Mouse (Mus musculus) forebrain, embryonic 10.5 days (tissue): ENCODE measurements around the gene Lbp. TPM values are rescaled to one million over a fixed set of nuclear protein-coding genes. Genes with fewer than 3 reads are reported as not detected.

Source experiments
- DNase-seq: peaks from one replicate; pipeline ENCODE4 v3.0.0-alpha.2; 2017; ENCODE audit warnings: low spot score; ENCODE audit errors: extremely low spot score
- H3K27ac ChIP-seq: fragments of 300-500 bp; sonication (generic); 2 replicates; pipeline ENCODE4 v1.5.1; 2016; ENCODE audit warnings: mild to moderate bottlenecking
- H3K27me3 ChIP-seq: fragments of 300-500 bp; sonication (generic); 2 replicates; pipeline ENCODE4 v1.6.1; 2016; ENCODE audit warnings: mild to moderate bottlenecking; ENCODE audit not compliant: poor library complexity, severe bottlenecking
- H3K36me3 ChIP-seq: fragments of 300-500 bp; sonication (generic); replicated peaks from 2 replicates; pipeline ENCODE4 v1.6.1; 2016; ENCODE audit warnings: mild to moderate bottlenecking, moderate library complexity
- H3K4me1 ChIP-seq: fragments of 300-500 bp; sonication (generic); 2 replicates; pipeline ENCODE4 v1.6.1; 2016
- H3K4me3 ChIP-seq: fragments of 300-500 bp; sonication (generic); 2 replicates; pipeline ENCODE4 v1.5.1; 2016; ENCODE audit warnings: mild to moderate bottlenecking, moderate library complexity
- H3K9me3 ChIP-seq: fragments of 300-500 bp; sonication (generic); 2 replicates; pipeline ENCODE4 v1.6.1; 2016; ENCODE audit warnings: mild to moderate bottlenecking, moderate library complexity
- WGBS: fragments of 180-500 bp; shearing (Covaris S2); methylation state at CpG from one replicate; pipeline ENCODE4 v1.1.7; 2016; 5-methylcytosine and 5-hydroxymethylcytosine counted together
- polyA plus RNA-seq: library from polyadenylated mRNA; unstranded; fragments of >200 nt; fragmentation: Nextera tagmentation; extraction: Ambion mirVana; gene quantifications from 2 replicates; pipeline ENCODE4 v1.2.1, GENCODE M21; 2016

The Lbp gene
- polyA plus RNA-seq, 1 experiment from 2014 or later: 2.0 TPM

- Histone ChIP-seq H3K9me3 (no peaks in the 10 kb centered on the region), H3K27ac (no peak overlapping the region), H3K36me3 (peaks cover 86% of the 10 kb centered on the region), H3K4me3 (no peak overlapping the region), H3K4me1 (peaks cover 15% of the 10 kb centered on the region), H3K27me3 (no peaks in the 10 kb centered on the region)
- no peak for DNase-seq
- 88% methylated on average over 7 of the region's 7 CpGs for WGBS
Measured at GRCm38 (mm10) chr2:158354348-158355114, 48.2 kb downstream of the Lbp start.

- Histone ChIP-seq H3K4me1 (peaks cover 22% of the 10 kb centered on the region), H3K27ac (no peak overlapping the region), H3K27me3 (no peaks in the 10 kb centered on the region), H3K36me3 (peaks cover 93% of the 10 kb centered on the region), H3K9me3 (no peaks in the 10 kb centered on the region), H3K4me3 (no peak overlapping the region)
- 87% methylated on average over 2 of the region's 2 CpGs for WGBS
- DNase-seq: no peak
Measured at GRCm38 (mm10) chr2:158355238-158355637, 48.9 kb downstream of the Lbp start.

GRCm38 (mm10) chr2:158356121-158356520 is 49.8 kb downstream of the Lbp start:
- DNase-seq: no peak

GRCm38 (mm10) chr2:158359757-158360620 is 53.7 kb downstream of the Lbp start:
- Histone ChIP-seq H3K9me3 (no peaks in the 10 kb centered on the region), H3K4me1 (peaks cover 26% of the 10 kb centered on the region), H3K36me3 (peaks cover 56% of the 10 kb centered on the region), H3K27me3 (no peaks in the 10 kb centered on the region), H3K4me3 (peak overlapping the region; percentile 88), H3K27ac (peak overlapping the region; percentile 95)
- no peak for DNase-seq
- 75% methylated on average over 12 of the region's 12 CpGs for WGBS

More at GRCm38 (mm10) chr2:158356121-158356520, 49.8 kb downstream of the Lbp start:
- Histone ChIP-seq H3K4me3 (no peak overlapping the region), H3K4me1 (peaks cover 26% of the 10 kb centered on the region), H3K27ac (no peak overlapping the region), H3K9me3 (no peaks in the 10 kb centered on the region), H3K36me3 (peaks cover 95% of the 10 kb centered on the region), H3K27me3 (no peaks in the 10 kb centered on the region)
- WGBS: 93% methylated on average over 5 of the region's 5 CpGs

GRCm38 (mm10) chr2:158360873-158361677 is 54.8 kb downstream of the Lbp start:
- H3K9me3 ChIP-seq: no peaks in the 10 kb centered on the region
- H3K4me3 ChIP-seq: peak overlapping the region; percentile 88
- H3K27me3 ChIP-seq: no peaks in the 10 kb centered on the region
- DNase-seq: peak; percentile 90
- under 1% methylated on average over 41 of the region's 41 CpGs for WGBS
- H3K36me3 ChIP-seq: peaks cover 45% of the 10 kb centered on the region
- H3K27ac ChIP-seq: peak overlapping the region; percentile 95
- H3K4me1 ChIP-seq: peaks cover 26% of the 10 kb centered on the region

- H3K27ac ChIP-seq: peak overlapping the region; percentile 95
- H3K36me3 ChIP-seq: peaks cover 38% of the 10 kb centered on the region
- no peaks in the 10 kb centered on the region for H3K27me3 ChIP-seq
- 36% methylated on average over 8 of the region's 8 CpGs for WGBS
- H3K9me3 ChIP-seq: no peaks in the 10 kb centered on the region
- H3K4me3 ChIP-seq: peak overlapping the region; percentile 88
- H3K4me1 ChIP-seq: peaks cover 26% of the 10 kb centered on the region
- DNase-seq: no peak
Measured at GRCm38 (mm10) chr2:158361678-158362320, 55.5 kb downstream of the Lbp start.

DNA sequence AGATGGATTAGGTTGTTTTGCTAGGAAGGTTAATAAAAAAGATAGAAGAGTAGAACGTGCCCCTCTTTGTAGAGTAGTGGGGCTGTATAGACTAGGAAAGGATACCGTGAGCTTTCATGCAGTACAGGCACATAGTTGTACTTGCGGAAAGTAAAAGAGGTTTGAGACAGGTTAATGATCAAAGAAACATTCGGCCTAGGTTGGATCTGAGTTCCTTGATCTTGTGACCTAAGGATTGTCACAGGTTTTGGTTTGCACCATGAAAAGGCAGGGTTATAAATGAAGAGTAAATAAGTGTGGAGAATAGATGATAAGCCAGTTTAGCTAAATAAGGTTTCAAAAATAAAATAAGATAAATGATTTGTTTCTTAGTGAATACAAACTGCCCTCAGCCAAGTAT is 57.9 kb downstream of the Lbp start:
- no peak for DNase-seq
- H3K4me3 ChIP-seq: no peak overlapping the region
- 89% methylated on average over 4 of the region's 4 CpGs for WGBS
- no peaks in the 10 kb centered on the region for H3K27me3 ChIP-seq
- H3K4me1 ChIP-seq: peaks cover 15% of the 10 kb centered on the region
- H3K9me3 ChIP-seq: no peaks in the 10 kb centered on the region
- peaks cover 14% of the 10 kb centered on the region for H3K36me3 ChIP-seq
- no peak overlapping the region for H3K27ac ChIP-seq

DNA sequence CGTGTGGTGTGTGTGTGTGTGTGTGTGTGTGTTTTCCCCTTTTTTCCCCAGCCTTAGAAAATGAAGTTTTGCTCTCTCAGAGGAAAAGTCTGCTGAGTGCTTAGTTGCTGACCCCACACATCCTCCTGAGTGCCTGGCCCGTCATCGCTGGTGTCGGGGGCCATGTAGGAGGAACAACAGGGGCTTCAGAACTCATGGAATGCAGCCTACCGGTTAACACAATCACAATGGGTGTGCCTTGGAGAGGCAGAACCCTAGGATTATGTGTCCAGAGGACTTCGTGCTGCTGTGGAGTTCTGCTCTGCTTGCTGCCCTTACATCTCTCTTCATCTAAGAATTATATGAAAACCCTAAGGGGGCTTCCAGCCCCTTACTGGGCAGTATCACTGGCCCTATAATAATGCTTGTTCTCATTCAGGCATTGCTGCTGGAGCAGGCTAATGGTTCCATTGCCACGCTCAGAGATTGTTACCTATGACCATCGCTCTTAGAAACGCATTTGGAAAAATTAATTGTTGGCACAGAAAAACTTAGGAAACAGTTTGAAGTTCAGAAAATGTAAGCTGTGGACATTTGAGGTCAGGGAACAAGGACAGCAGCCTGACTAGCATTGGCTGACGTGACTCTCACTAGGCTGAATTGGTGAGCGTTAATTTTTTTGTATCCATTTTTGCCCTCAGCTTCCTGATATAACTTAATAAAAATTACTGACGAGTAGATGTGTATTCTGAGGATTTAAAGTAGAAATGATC is 59.0 kb downstream of the Lbp start:
- H3K9me3 ChIP-seq: no peaks in the 10 kb centered on the region
- 73% methylated on average over 12 of the region's 12 CpGs for WGBS
- H3K27ac ChIP-seq: no peak overlapping the region
- H3K36me3 ChIP-seq: peaks cover 3% of the 10 kb centered on the region
- peaks cover 11% of the 10 kb centered on the region for H3K4me1 ChIP-seq
- H3K4me3 ChIP-seq: no peak overlapping the region
- DNase-seq: no peak
- H3K27me3 ChIP-seq: no peaks in the 10 kb centered on the region

GRCm38 (mm10) chr2:158367654-158368053 is 61.4 kb downstream of the Lbp start:
- DNase-seq: no peak
- H3K4me3 ChIP-seq: no peak overlapping the region

GRCm38 (mm10) chr2:158368313-158368712 is 62.0 kb downstream of the Lbp start:
- Histone ChIP-seq H3K27ac (no peak overlapping the region), H3K27me3 (peaks cover 5% of the 10 kb centered on the region), H3K4me1 (peaks cover 9% of the 10 kb centered on the region; the same call in 1 of the 2 replicates), H3K4me3 (no peak overlapping the region), H3K36me3 (no peaks in the 10 kb centered on the region), H3K9me3 (no peaks in the 10 kb centered on the region)
- 95% methylated on average over 8 of the region's 8 CpGs for WGBS
- no peak for DNase-seq

More at GRCm38 (mm10) chr2:158367654-158368053, 61.4 kb downstream of the Lbp start:
- H3K4me1 ChIP-seq: peaks cover 9% of the 10 kb centered on the region; the same call in 1 of the 2 replicates
- WGBS: 90% methylated on average over 5 of the region's 5 CpGs
- H3K36me3 ChIP-seq: no peaks in the 10 kb centered on the region
- H3K27ac ChIP-seq: no peak overlapping the region
- H3K9me3 ChIP-seq: no peaks in the 10 kb centered on the region
- no peaks in the 10 kb centered on the region for H3K27me3 ChIP-seq

GRCm38 (mm10) chr2:158369474-158370172 is 63.3 kb downstream of the Lbp start:
- Histone ChIP-seq H3K4me3 (no peak overlapping the region), H3K27me3 (peaks cover 18% of the 10 kb centered on the region), H3K4me1 (peaks cover 10% of the 10 kb centered on the region), H3K9me3 (no peaks in the 10 kb centered on the region), H3K36me3 (no peaks in the 10 kb centered on the region), H3K27ac (no peak overlapping the region)
- no peak for DNase-seq
- 83% methylated on average over 3 of the region's 3 CpGs for WGBS
